Mouse (Mus musculus): ENCODE data around the gene Ifi206. TPM values are rescaled to one million over a fixed set of nuclear protein-coding genes. Genes with fewer than 3 reads are reported as not detected.

Gene Ifi206
- polyA plus RNA-seq, 1 experiment from 2014 or later: not detected

- H3K4me2 ChIP-seq (ENCODE audit: low read depth, low read length): no peak overlapping the region
- no peak overlapping the region for H3K9ac ChIP-seq (replicated peaks; ENCODE audit: low read depth, low read length)
- H3K9me3 ChIP-seq (ENCODE audit: control insufficient read depth, low read length): no peaks in the 10 kb centered on the region
- H3K36me3 ChIP-seq (ENCODE audit: control insufficient read depth, insufficient read depth, low read length): no peaks in the 10 kb centered on the region
- no peak for ATAC-seq (ENCODE audit: low read depth)
- H3K27me3 ChIP-seq (ENCODE audit: control insufficient read depth, insufficient read depth, low read length): no peaks in the 10 kb centered on the region
- no peak overlapping the region for H3K4me3 ChIP-seq (ENCODE audit: low read depth, low read length)
- WGBS: 91% methylated on average over 5 of the region's 5 CpGs
- H3K27ac ChIP-seq (ENCODE audit: low read depth, low read length): no peak overlapping the region
- H3K4me1 ChIP-seq (ENCODE audit: control insufficient read depth, insufficient read depth, low read length): no peaks in the 10 kb centered on the region
These were observed 39.2 kb downstream of the Ifi206 start for GRCm38 (mm10) chr1:173451665-173452064.

- no peaks in the 10 kb centered on the region for H3K36me3 ChIP-seq (ENCODE audit: control insufficient read depth, insufficient read depth, low read length)
- no peaks in the 10 kb centered on the region for H3K4me1 ChIP-seq (ENCODE audit: control insufficient read depth, insufficient read depth, low read length)
- no peak overlapping the region for H3K4me3 ChIP-seq (ENCODE audit: low read depth, low read length)
- no peaks in the 10 kb centered on the region for H3K9me3 ChIP-seq (ENCODE audit: control insufficient read depth, low read length)
- no peak for ATAC-seq (ENCODE audit: low read depth)
- no peaks in the 10 kb centered on the region for H3K27me3 ChIP-seq (ENCODE audit: control insufficient read depth, insufficient read depth, low read length)
- 94% methylated on average over 4 of the region's 4 CpGs for WGBS
- no peak overlapping the region for H3K4me2 ChIP-seq (ENCODE audit: low read depth, low read length)
- H3K9ac ChIP-seq (replicated peaks; ENCODE audit: low read depth, low read length): no peak overlapping the region
- H3K27ac ChIP-seq (ENCODE audit: low read depth, low read length): no peak overlapping the region
These were observed 40.2 kb downstream of the Ifi206 start for GRCm38 (mm10) chr1:173450621-173451020.

- no peak overlapping the region for H3K4me2 ChIP-seq (ENCODE audit: low read depth, low read length)
- H3K27me3 ChIP-seq (ENCODE audit: control insufficient read depth, insufficient read depth, low read length): no peaks in the 10 kb centered on the region
- no peak for ATAC-seq (ENCODE audit: low read depth)
- H3K9ac ChIP-seq (replicated peaks; ENCODE audit: low read depth, low read length): no peak overlapping the region
- no peak overlapping the region for H3K4me3 ChIP-seq (ENCODE audit: low read depth, low read length)
- WGBS: 85% methylated on average over 4 of the region's 4 CpGs
- no peaks in the 10 kb centered on the region for H3K36me3 ChIP-seq (ENCODE audit: control insufficient read depth, insufficient read depth, low read length)
- H3K9me3 ChIP-seq (ENCODE audit: control insufficient read depth, low read length): no peaks in the 10 kb centered on the region
- no peaks in the 10 kb centered on the region for H3K4me1 ChIP-seq (ENCODE audit: control insufficient read depth, insufficient read depth, low read length)
- no peak overlapping the region for H3K27ac ChIP-seq (ENCODE audit: low read depth, low read length)
These were observed 43.8 kb downstream of the Ifi206 start for GRCm38 (mm10) chr1:173447067-173447466.

- no peaks in the 10 kb centered on the region for H3K9me3 ChIP-seq (ENCODE audit: control insufficient read depth, low read length)
- H3K4me2 ChIP-seq (ENCODE audit: low read depth, low read length): no peak overlapping the region
- H3K27ac ChIP-seq (ENCODE audit: low read depth, low read length): no peak overlapping the region
- no peak overlapping the region for H3K9ac ChIP-seq (replicated peaks; ENCODE audit: low read depth, low read length)
- H3K4me1 ChIP-seq (ENCODE audit: control insufficient read depth, insufficient read depth, low read length): no peaks in the 10 kb centered on the region
- ATAC-seq (ENCODE audit: low read depth): no peak
- H3K36me3 ChIP-seq (ENCODE audit: control insufficient read depth, insufficient read depth, low read length): no peaks in the 10 kb centered on the region
- no peaks in the 10 kb centered on the region for H3K27me3 ChIP-seq (ENCODE audit: control insufficient read depth, insufficient read depth, low read length)
- WGBS: 92% methylated on average over 1 of the region's 1 CpGs
- no peak overlapping the region for H3K4me3 ChIP-seq (ENCODE audit: low read depth, low read length)
These were observed 47.8 kb downstream of the Ifi206 start for GRCm38 (mm10) chr1:173443061-173443460.

GRCm38 (mm10) chr1:173441210-173441609 is 49.6 kb downstream of the Ifi206 start:
- no peak overlapping the region for H3K4me2 ChIP-seq (ENCODE audit: low read depth, low read length)
- no peak overlapping the region for H3K9ac ChIP-seq (replicated peaks; ENCODE audit: low read depth, low read length)
- H3K4me1 ChIP-seq (ENCODE audit: control insufficient read depth, insufficient read depth, low read length): no peaks in the 10 kb centered on the region
- H3K9me3 ChIP-seq (ENCODE audit: control insufficient read depth, low read length): no peaks in the 10 kb centered on the region
- H3K27ac ChIP-seq (ENCODE audit: low read depth, low read length): no peak overlapping the region
- H3K27me3 ChIP-seq (ENCODE audit: control insufficient read depth, insufficient read depth, low read length): no peaks in the 10 kb centered on the region
- no peaks in the 10 kb centered on the region for H3K36me3 ChIP-seq (ENCODE audit: control insufficient read depth, insufficient read depth, low read length)
- WGBS: 85% methylated on average over 4 of the region's 4 CpGs
- no peak overlapping the region for H3K4me3 ChIP-seq (ENCODE audit: low read depth, low read length)
- no peak for ATAC-seq (ENCODE audit: low read depth)

GRCm38 (mm10) chr1:173440681-173441080 is 50.2 kb downstream of the Ifi206 start:
- Histone ChIP-seq H3K36me3 (ENCODE audit: control insufficient read depth, insufficient read depth, low read length) (no peaks in the 10 kb centered on the region), H3K4me3 (ENCODE audit: low read depth, low read length) (no peak overlapping the region), H3K27ac (ENCODE audit: low read depth, low read length) (no peak overlapping the region), H3K27me3 (ENCODE audit: control insufficient read depth, insufficient read depth, low read length) (no peaks in the 10 kb centered on the region), H3K9me3 (ENCODE audit: control insufficient read depth, low read length) (no peaks in the 10 kb centered on the region), H3K9ac (replicated peaks; ENCODE audit: low read depth, low read length) (no peak overlapping the region), H3K4me1 (ENCODE audit: control insufficient read depth, insufficient read depth, low read length) (no peaks in the 10 kb centered on the region), H3K4me2 (ENCODE audit: low read depth, low read length) (no peak overlapping the region)
- WGBS: 70% methylated on average over 1 of the region's 1 CpGs
- ATAC-seq (ENCODE audit: low read depth): peak; percentile 49; the same call in 1 of the 2 replicates

- ATAC-seq (ENCODE audit: low read depth): no peak
- H3K4me1 ChIP-seq (ENCODE audit: control insufficient read depth, insufficient read depth, low read length): no peaks in the 10 kb centered on the region
- WGBS: 83% methylated on average over 6 of the region's 6 CpGs
- H3K27me3 ChIP-seq (ENCODE audit: control insufficient read depth, insufficient read depth, low read length): no peaks in the 10 kb centered on the region
- H3K27ac ChIP-seq (ENCODE audit: low read depth, low read length): no peak overlapping the region
- no peak overlapping the region for H3K9ac ChIP-seq (replicated peaks; ENCODE audit: low read depth, low read length)
- H3K9me3 ChIP-seq (ENCODE audit: control insufficient read depth, low read length): no peaks in the 10 kb centered on the region
- no peaks in the 10 kb centered on the region for H3K36me3 ChIP-seq (ENCODE audit: control insufficient read depth, insufficient read depth, low read length)
- no peak overlapping the region for H3K4me2 ChIP-seq (ENCODE audit: low read depth, low read length)
- no peak overlapping the region for H3K4me3 ChIP-seq (ENCODE audit: low read depth, low read length)
These were observed 53.5 kb downstream of the Ifi206 start for GRCm38 (mm10) chr1:173437161-173437953.

GRCm38 (mm10) chr1:173432411-173432810 is 58.4 kb downstream of the Ifi206 start:
- Histone ChIP-seq H3K27ac (ENCODE audit: low read depth, low read length) (no peak overlapping the region), H3K4me1 (ENCODE audit: control insufficient read depth, insufficient read depth, low read length) (no peaks in the 10 kb centered on the region), H3K36me3 (ENCODE audit: control insufficient read depth, insufficient read depth, low read length) (no peaks in the 10 kb centered on the region), H3K4me2 (ENCODE audit: low read depth, low read length) (no peak overlapping the region), H3K27me3 (ENCODE audit: control insufficient read depth, insufficient read depth, low read length) (no peaks in the 10 kb centered on the region), H3K4me3 (ENCODE audit: low read depth, low read length) (no peak overlapping the region), H3K9me3 (ENCODE audit: control insufficient read depth, low read length) (no peaks in the 10 kb centered on the region), H3K9ac (replicated peaks; ENCODE audit: low read depth, low read length) (no peak overlapping the region)
- ATAC-seq (ENCODE audit: low read depth): no peak
- WGBS: 86% methylated on average over 2 of the region's 2 CpGs

- WGBS: 90% methylated on average over 5 of the region's 5 CpGs
- H3K27me3 ChIP-seq (ENCODE audit: control insufficient read depth, insufficient read depth, low read length): no peaks in the 10 kb centered on the region
- H3K9ac ChIP-seq (replicated peaks; ENCODE audit: low read depth, low read length): no peak overlapping the region
- H3K4me2 ChIP-seq (ENCODE audit: low read depth, low read length): no peak overlapping the region
- ATAC-seq (ENCODE audit: low read depth): no peak
- no peak overlapping the region for H3K4me3 ChIP-seq (ENCODE audit: low read depth, low read length)
- H3K36me3 ChIP-seq (ENCODE audit: control insufficient read depth, insufficient read depth, low read length): no peaks in the 10 kb centered on the region
- H3K4me1 ChIP-seq (ENCODE audit: control insufficient read depth, insufficient read depth, low read length): no peaks in the 10 kb centered on the region
- H3K9me3 ChIP-seq (ENCODE audit: control insufficient read depth, low read length): no peaks in the 10 kb centered on the region
- H3K27ac ChIP-seq (ENCODE audit: low read depth, low read length): no peak overlapping the region
These were observed 60.7 kb downstream of the Ifi206 start for GRCm38 (mm10) chr1:173429995-173430699.

All from neural tube, embryonic 14.5 days (tissue).